Mouse (Mus musculus): ENCODE measurements at regions not wholly inside any gene's neighbourhood (a gene's known extent, or its start where the extent isn't known, plus 50 kb on each side); places are given as distances from the start of the nearest gene placed in this dataset.

GRCm38 (mm10) chr2:18617520-18617919 is 54.7 kb upstream of the Commd3 start:
- no peak for DNase-seq (ENCODE audit: low read depth, low spot score)

GRCm38 (mm10) chr2:18609868-18610185 is 62.4 kb upstream of the Commd3 start:
- no peak for DNase-seq (ENCODE audit: low read depth, low spot score)

GRCm38 (mm10) chr2:18609075-18609867 is 62.9 kb upstream of the Commd3 start:
- peak; percentile 33 for DNase-seq (ENCODE audit: low read depth, low spot score)

DNA sequence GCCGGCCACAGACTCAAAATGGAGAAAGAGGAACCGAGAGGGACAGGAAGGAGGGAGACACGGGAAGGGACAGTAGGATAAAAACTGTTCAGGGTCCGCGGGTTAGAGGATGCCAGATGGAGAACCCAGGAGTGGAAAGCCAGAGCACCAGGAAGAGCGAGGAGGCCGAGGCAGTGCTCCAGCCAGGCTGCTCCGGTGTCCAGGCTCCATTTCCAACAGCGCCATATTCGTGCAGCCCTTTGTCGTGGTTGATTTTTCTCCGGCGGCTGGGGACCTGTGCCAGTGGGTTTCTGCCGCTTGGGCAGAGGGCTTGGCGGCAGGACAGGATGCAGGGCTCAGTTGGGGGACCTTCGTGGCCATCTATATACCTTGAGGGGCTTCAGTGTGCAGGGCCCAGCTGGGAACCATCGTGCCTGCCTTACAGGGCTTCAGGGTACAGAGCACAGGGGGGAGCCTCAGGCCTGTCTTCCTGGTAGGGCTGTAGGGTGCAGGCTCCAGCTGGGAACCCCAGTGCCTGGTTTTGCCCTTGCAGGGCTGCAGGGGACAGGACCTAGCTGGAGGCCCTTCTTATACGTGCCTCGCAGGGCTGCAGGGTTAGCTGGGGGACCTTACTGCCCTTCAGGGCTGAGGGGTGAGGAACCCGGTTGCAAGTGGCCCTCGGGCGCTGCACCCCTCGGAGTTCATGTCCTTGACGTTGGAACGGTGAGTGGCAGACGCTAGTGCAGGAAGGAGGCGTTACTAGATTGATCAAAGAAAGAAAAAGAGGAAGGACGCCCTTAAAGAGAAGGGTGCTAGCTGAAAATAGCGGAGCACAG is 63.7 kb upstream of the Commd3 start:
- DNase-seq (ENCODE audit: low read depth, low spot score) = peak; percentile 39

- no peak for DNase-seq (ENCODE audit: low read depth, low spot score)
These were observed 64.5 kb upstream of the Commd3 start for GRCm38 (mm10) chr2:18607586-18608259.

DNA sequence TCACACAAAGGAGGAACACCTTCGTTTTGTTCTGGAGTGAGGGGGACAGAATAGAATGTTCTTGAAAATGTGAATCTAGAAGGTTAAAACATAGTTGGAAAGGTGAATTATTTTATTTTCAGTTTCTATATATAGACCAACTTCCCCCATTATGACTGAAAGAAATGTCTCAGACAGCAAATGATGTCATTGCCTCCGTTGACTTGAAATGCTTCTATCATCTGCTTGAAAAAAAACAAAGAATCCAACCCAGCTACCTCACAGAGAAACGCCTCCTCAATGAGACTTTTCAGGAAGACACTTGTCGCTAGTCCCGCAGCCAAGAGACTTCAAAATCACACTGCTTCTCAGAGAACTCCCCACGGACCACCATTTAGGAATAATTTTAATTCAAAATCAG is 65.1 kb upstream of the Commd3 start:
- DNase-seq (ENCODE audit: low read depth, low spot score) = no peak

DNA sequence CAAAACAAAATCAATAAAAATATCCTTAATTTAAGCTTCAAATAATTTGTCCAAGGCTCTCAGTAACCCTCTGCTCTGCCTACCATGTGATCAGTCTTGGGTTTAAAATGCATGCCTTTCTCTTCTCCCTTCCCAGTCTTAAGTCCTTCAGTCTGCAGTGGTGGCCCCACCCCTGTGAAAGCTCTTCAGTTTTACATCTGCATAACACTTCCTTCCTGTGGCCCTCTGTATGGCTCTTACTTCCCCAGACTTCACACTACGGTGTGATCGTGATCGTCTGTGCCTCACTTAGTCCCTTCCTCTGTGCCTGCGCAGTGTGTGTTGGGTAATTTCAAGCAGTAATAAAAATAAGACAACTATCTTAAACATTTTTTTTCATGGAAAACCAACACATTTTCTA is 80.0 kb upstream of the Commd3 start:
- peak; percentile 64 for DNase-seq (ENCODE audit: low read depth, low spot score)

- no peak for DNase-seq (ENCODE audit: low read depth, low spot score)
These were observed 84.0 kb upstream of the Commd3 start for GRCm38 (mm10) chr2:18588232-18588631.

GRCm38 (mm10) chr2:18587746-18588231 is 84.4 kb upstream of the Commd3 start:
- no peak for DNase-seq (ENCODE audit: low read depth, low spot score)

DNA sequence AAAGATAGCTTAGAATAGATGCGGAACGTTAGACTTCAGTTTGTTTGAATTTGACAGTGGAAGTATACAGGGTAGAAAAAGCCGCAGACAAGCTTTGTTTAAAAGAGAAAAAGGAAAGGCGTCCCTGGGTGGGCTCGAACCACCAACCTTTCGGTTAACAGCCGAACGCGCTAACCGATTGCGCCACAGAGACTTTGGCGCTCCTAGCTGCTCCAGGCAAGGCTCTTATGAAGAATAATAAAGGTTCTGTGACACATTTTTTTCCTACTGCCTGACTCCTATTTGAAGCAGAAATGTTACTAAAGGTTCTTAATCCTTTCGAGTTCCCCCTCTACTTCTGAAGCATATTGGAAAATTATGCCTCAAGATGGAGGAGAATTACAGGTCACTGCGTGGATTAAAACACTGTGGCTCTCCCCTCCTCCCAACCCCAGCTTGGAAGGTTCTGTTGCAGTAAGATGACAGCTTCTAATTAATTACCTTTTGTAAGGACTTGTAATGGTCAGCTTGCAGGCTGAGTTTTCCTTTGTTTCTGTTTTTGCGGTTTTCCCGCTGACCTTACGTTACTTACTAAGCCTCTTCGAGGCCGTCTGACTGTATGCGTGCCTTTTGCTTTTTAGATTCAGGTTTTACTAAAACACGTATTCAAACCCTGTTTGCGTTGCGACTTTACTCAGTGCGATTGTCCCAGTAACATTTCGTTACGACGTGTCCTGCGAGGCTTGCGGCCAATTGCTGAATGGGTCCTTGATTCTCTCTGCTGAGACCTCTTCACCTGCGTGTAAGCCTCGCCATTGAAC is 85.1 kb upstream of the Commd3 start:
- DNase-seq (ENCODE audit: low read depth, low spot score) = peak; percentile 75

DNA sequence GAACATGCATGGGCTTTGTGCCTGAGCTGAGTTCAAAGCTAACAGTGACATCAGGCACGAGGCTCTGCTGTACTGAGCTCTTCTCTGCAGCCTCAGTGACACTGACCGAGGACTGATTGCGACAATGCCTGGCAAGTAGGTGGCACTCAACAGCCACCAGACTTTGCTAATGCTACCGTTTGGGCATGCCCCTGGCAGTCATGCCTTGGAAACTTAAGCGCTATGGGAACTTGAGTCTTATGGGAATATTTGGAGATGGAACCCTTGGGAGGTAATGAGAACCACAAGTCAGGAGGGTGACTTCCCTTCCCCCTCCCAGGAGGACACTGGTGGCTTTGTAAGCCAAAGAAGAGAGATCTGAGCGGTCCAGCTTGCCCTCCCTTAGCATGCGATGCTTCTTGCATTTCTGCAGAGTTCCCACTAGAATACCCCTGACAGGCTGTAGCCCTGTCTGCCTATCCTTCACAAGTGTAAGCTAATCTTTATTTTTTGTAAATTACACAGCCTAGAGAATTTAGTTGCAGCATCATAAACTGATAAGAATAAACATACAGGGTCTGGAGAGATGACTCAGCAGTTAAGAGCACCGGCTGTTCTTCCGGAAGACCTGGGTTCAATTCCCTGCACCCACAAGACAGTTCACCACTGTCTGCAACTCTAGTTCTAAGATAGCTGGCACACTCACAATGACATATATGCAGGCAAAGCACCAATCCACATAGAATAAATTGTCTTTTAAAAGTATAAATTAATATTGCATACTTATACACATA is 86.4 kb upstream of the Commd3 start:
- DNase-seq (ENCODE audit: low read depth, low spot score) = no peak

GRCm38 (mm10) chr2:18558133-18558532 is 114.1 kb upstream of the Commd3 start:
- no peak for DNase-seq (ENCODE audit: low read depth, low spot score)

DNA sequence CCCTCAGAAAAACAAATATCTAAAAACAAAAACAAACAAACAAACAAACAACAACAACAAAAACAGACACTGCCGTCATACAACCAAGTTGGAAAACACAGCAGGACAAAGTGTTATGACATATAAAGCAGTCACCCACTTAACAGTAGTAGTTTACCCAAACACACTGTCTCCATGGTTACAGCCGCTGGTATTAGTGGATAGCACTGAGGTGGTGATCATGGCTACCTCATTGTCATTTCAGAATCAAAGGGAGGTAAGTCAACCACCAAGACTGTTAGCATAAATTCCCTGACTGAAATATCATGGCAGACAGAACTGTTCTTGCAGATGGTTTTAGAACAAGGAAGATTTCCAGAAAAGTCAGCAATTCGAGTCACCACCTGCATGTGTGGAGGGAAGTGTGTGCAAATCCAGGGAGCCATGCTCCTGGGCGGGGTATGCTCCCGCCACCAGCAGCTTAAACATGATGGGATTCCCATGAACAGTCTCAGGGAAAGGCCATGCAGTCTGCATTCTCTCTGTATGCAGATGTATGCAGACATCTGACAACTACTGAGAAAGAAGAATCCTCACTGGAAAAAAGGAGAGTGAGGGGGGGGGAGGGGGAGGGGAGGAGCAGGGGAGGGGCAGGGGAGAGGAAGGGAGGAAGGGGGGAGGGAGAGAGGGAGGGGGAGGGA is 124.1 kb upstream of the Commd3 start:
- peak; percentile 7 for DNase-seq (ENCODE audit: low read depth, low spot score)

DNA sequence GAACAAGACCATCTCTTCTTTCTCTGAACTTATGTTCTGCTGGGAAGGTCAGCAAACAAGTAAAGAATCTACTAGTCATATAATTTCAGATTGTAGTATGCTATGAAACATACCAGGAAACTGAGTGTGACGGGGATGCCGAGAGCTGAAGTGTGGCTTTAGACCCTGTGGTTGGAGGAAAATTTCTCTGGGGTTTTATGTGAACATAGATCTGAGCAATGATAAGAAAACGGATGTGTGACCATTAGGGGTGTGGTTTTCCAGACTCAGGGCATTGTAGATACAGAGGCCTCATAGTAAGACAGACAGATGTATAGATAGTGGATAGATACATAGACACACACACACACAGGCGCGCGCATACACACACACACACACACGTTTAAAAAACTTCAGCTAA is 131.8 kb upstream of the Dnajc1 start:
- DNase-seq (ENCODE audit: low read depth, low spot score) = no peak

GRCm38 (mm10) chr2:18523911-18524310 is 131.3 kb upstream of the Dnajc1 start:
- DNase-seq (ENCODE audit: low read depth, low spot score) = no peak

DNA sequence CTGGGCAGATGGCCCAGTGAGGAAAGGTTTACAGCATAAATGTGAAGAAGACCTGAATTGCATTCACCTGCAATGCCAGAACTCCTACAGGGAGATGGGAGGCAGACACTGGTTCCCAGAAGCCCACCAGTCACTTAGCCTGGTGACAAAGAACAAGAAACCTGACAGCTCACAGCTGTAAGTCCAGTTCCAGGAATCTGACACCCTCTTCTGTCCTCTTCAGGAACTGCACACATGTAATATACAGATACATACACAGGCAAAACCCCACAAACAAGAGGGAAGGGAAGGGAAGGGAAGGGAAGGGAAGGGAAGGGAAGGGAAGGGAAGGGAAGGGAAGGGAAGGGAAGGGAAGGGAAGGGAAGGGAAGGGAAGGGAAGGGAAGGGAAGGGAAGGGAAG is 120.8 kb upstream of the Dnajc1 start:
- peak; percentile 69 for DNase-seq (ENCODE audit: low read depth, low spot score)

- no peak for DNase-seq (ENCODE audit: low read depth, low spot score)
These were observed 116.7 kb upstream of the Dnajc1 start for GRCm38 (mm10) chr2:18509317-18509716.

- DNase-seq (ENCODE audit: low read depth, low spot score) = no peak
These were observed 80.7 kb upstream of the Dnajc1 start for GRCm38 (mm10) chr2:18473361-18473771.

DNA sequence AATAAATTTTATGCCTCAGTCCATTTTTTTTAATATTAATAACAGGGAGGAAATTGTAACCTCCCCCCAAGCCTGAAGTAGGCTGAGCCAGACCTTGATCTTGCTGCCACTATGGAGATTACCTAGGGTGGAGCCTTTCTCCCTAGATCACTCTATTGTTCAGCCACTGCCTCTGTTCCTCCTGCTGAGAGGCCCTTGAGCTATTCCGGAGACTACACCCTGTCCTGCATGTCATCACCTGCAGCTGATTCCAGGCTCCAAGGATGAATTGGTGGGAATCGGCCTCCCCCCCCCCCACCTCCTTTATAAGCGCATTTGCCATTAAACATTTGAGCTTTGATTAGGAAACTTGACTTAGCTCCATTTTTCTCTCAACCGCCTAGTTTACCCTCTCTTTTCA is 68.3 kb upstream of the Dnajc1 start:
- peak; percentile 75 for DNase-seq (ENCODE audit: low read depth, low spot score)

GRCm38 (mm10) chr2:18460281-18460680 is 67.7 kb upstream of the Dnajc1 start:
- DNase-seq (ENCODE audit: low read depth, low spot score) = peak; percentile 73
